Mouse (Mus musculus): ENCODE measurements around the gene Ugcg.

The Ugcg gene

GRCm38 (mm10) chr4:59188802-59189545 is at the start of gene Ugcg:
Ugcg (plus strand) TSS chr4:59189257.
- DNase-seq: peak; percentile 82

GRCm38 (mm10) chr4:59149043-59149442 is 40.0 kb upstream of the Ugcg start:
- no peak for DNase-seq

GRCm38 (mm10) chr4:59150907-59151306 is 38.1 kb upstream of the Ugcg start:
- no peak for DNase-seq

GRCm38 (mm10) chr4:59151953-59152352 is 37.1 kb upstream of the Ugcg start:
- DNase-seq: no peak

- DNase-seq: peak; percentile 47
These were observed 32.0 kb upstream of the Ugcg start for GRCm38 (mm10) chr4:59156897-59157592.

- DNase-seq: no peak
These were observed 31.4 kb upstream of the Ugcg start for GRCm38 (mm10) chr4:59157654-59158053.

GRCm38 (mm10) chr4:59160289-59160688 is 28.8 kb upstream of the Ugcg start:
- DNase-seq: no peak

- peak; percentile 19 for DNase-seq
These were observed 27.9 kb upstream of the Ugcg start for GRCm38 (mm10) chr4:59160959-59161670.

GRCm38 (mm10) chr4:59164034-59164433 is 25.0 kb upstream of the Ugcg start:
- DNase-seq: no peak

- DNase-seq: no peak
These were observed 21.7 kb upstream of the Ugcg start for GRCm38 (mm10) chr4:59167251-59167847.

GRCm38 (mm10) chr4:59169981-59170380 is 19.1 kb upstream of the Ugcg start:
- DNase-seq: no peak

- DNase-seq: no peak
These were observed 16.4 kb upstream of the Ugcg start for GRCm38 (mm10) chr4:59172616-59173015.

- DNase-seq: no peak
These were observed 15.7 kb upstream of the Ugcg start for GRCm38 (mm10) chr4:59173181-59173922.

GRCm38 (mm10) chr4:59175003-59175402 is 14.1 kb upstream of the Ugcg start:
- no peak for DNase-seq

GRCm38 (mm10) chr4:59175929-59176328 is 13.1 kb upstream of the Ugcg start:
- DNase-seq: no peak

GRCm38 (mm10) chr4:59177566-59177965 is 11.5 kb upstream of the Ugcg start:
- no peak for DNase-seq

- DNase-seq: no peak
These were observed 7.5 kb upstream of the Ugcg start for GRCm38 (mm10) chr4:59181320-59182271.

- DNase-seq: no peak
These were observed 3.4 kb upstream of the Ugcg start for GRCm38 (mm10) chr4:59185671-59186070.

GRCm38 (mm10) chr4:59187289-59187688 is 1.8 kb upstream of the Ugcg start:
- peak; percentile 63 for DNase-seq

- no peak for DNase-seq
These were observed 619 bp upstream of the Ugcg start for GRCm38 (mm10) chr4:59188474-59188801.

- DNase-seq: peak; percentile 19
These were observed 635 bp downstream of the Ugcg start for GRCm38 (mm10) chr4:59189546-59190237.
